Mouse (Mus musculus) kidney, adult 2 months (tissue): ENCODE measurements around the gene Slc17a7.

Experiments
- CTCF ChIP-seq: fragments of 200-500 bp; conservative IDR thresholded peaks from 2 replicates; pipeline ENCODE4 v1.5.1; 2011; ENCODE audit warnings: low read depth, mild to moderate bottlenecking, control low read depth, low read length, moderate library complexity, mixed read lengths; ENCODE audit not compliant: insufficient read depth, insufficient read length
- POLR2A ChIP-seq: fragments of 200-500 bp; IDR thresholded peaks from one replicate; pipeline ENCODE4 v1.6.1; 2011; ENCODE audit warnings: low read depth, low read length, control low read depth

GRCm38 (mm10) chr7:45176356-45176755 is 12.6 kb downstream of the Slc17a7 start:
- no peak for TF ChIP-seq CTCF
- no peak for TF ChIP-seq POLR2A
